Mouse (Mus musculus) heart, adult 2 months (tissue): ENCODE measurements around the gene Tnfrsf9. TPM values are rescaled to one million over a fixed set of nuclear protein-coding genes. Genes with fewer than 3 reads are reported as not detected.
"Not testable (repeated sequence)": the region's sequence is repeated elsewhere in the genome, so short reads cannot be mapped to it uniquely, and the experiment has no call there.

Experiments used
- DNase-seq, 2 experiments: peaks; one replicate each; pipeline ENCODE4 v3.0.0; 2021
- H3K27ac ChIP-seq: fragments of 200-600 bp; 2 replicates; pipeline ENCODE4 v1.8.1; 2022
- H3K27me3 ChIP-seq: fragments of 200-500 bp; 2 replicates; pipeline ENCODE4 v1.6.1; 2012; ENCODE audit warnings: mild to moderate bottlenecking, low read length, inconsistent platforms, mixed read lengths; ENCODE audit not compliant: control insufficient read depth, insufficient read depth
- H3K36me3 ChIP-seq: fragments of 200-500 bp; 2 replicates; pipeline ENCODE4 v1.6.1; 2012; ENCODE audit warnings: low read length, inconsistent platforms; ENCODE audit not compliant: control insufficient read depth, insufficient read depth
- H3K4me1 ChIP-seq: fragments of 200-500 bp; 2 replicates; pipeline ENCODE4 v1.6.1; 2011; ENCODE audit warnings: low read length; ENCODE audit not compliant: control insufficient read depth, insufficient read depth
- H3K4me3 ChIP-seq: fragments of 200-600 bp; 2 replicates; pipeline ENCODE4 v1.8.1; 2022
- H3K79me2 ChIP-seq: fragments of 200-500 bp; replicated peaks from 2 replicates; pipeline ENCODE4 v1.6.1; 2012; ENCODE audit warnings: mild to moderate bottlenecking, inconsistent platforms, low read length, moderate library complexity, mixed read lengths; ENCODE audit not compliant: control insufficient read depth, insufficient read depth
- H3K9ac ChIP-seq: fragments of 200-500 bp; 2 replicates; pipeline ENCODE4 v1.6.1; 2012; ENCODE audit warnings: low read depth, mild to moderate bottlenecking, control low read depth, inconsistent platforms, low read length, mixed read lengths
- CTCF ChIP-seq: fragments of 200-600 bp; IDR thresholded peaks from 2 replicates; pipeline ENCODE4 v1.8.1; 2022; ENCODE audit warnings: antibody characterized with exemption, mild to moderate bottlenecking, moderate library complexity
- EP300 ChIP-seq: fragments of 200-500 bp; IDR thresholded peaks from 2 replicates; pipeline ENCODE4 v1.6.1; 2011; ENCODE audit warnings: low read depth, low read length, control low read depth; ENCODE audit not compliant: insufficient read depth
- POLR2A ChIP-seq: fragments of 200-500 bp; IDR thresholded peaks from 2 replicates; pipeline ENCODE4 v1.6.1; 2011; ENCODE audit warnings: mild to moderate bottlenecking, low read depth, low read length, control low read depth; ENCODE audit not compliant: insufficient read depth
- WGBS: fragments of 180-500 bp; shearing (Covaris S2); methylation state at CpG from one replicate; pipeline ENCODE4 v1.1.7; 2018; 5-methylcytosine and 5-hydroxymethylcytosine counted together
- intact Hi-C: fragments of 180-260 bp; cut with DNase I; formaldehyde crosslinking; loops from one replicate; pipeline ENCODE4 v1.15.1; 2025
- polyA plus RNA-seq: library from polyadenylated mRNA; depleted of rRNA; stranded (reverse); fragments of >200 nt; gene quantifications from 2 replicates; pipeline ENCODE4 v1.2.3, GENCODE M21; 2012
- total RNA-seq, 2 experiments: library from RNA; stranded (reverse); gene quantifications; 2 replicates each; pipeline ENCODE4 v1.2.3; 2021

The Tnfrsf9 gene
- total and polyA plus RNA-seq, 3 experiments = 0.12 to 0.18 (median 0.14) TPM

- Histone ChIP-seq H3K36me3 (peaks cover 7% of the 10 kb centered on the region), H3K27ac (no peak overlapping the region), H3K27me3 (no peaks in the 10 kb centered on the region), H3K9ac (no peak overlapping the region), H3K4me1 (peaks cover 15% of the 10 kb centered on the region), H3K79me2 (no peaks in the 10 kb centered on the region), H3K4me3 (no peak overlapping the region)
- WGBS = 39% methylated on average over 17 of the region's 17 CpGs
- no peak for DNase-seq
- intact Hi-C loops = no loop called here
- TF ChIP-seq CTCF (no peak), EP300 (0 out of 2 replicates have a peak, but pooled peaks have one; percentile 11)
Observed at GRCm38 (mm10) chr4:150869276-150870197, 44.8 kb upstream of the Tnfrsf9 start.

GRCm38 (mm10) chr4:150870963-150871391 is 43.4 kb upstream of the Tnfrsf9 start:
- WGBS = 86% methylated on average over 13 of the region's 13 CpGs
- H3K36me3 ChIP-seq = peaks cover 2% of the 10 kb centered on the region; the same call in 1 of the 2 replicates
- no peak overlapping the region for H3K4me3 ChIP-seq
- TF ChIP-seq CTCF (no peak), POLR2A (no peak), EP300 (no peak)
- H3K27me3 ChIP-seq = no peaks in the 10 kb centered on the region
- H3K27ac ChIP-seq = peak overlapping the region; percentile 27; the same call in 1 of the 2 replicates
- H3K79me2 ChIP-seq = no peaks in the 10 kb centered on the region
- H3K9ac ChIP-seq = no peak overlapping the region
- intact Hi-C loops = no loop called here
- H3K4me1 ChIP-seq = peaks cover 15% of the 10 kb centered on the region
- no peak for DNase-seq

- intact Hi-C loops = no loop called here
- peak overlapping the region; percentile 33 for H3K27ac ChIP-seq
Observed at GRCm38 (mm10) chr4:150871392-150872138, 42.8 kb upstream of the Tnfrsf9 start.

GRCm38 (mm10) chr4:150872139-150872651 is 42.2 kb upstream of the Tnfrsf9 start:
- peak overlapping the region; percentile 33 for H3K27ac ChIP-seq
- intact Hi-C loops = no loop called here
- H3K9ac ChIP-seq = no peak overlapping the region
- peaks cover 2% of the 10 kb centered on the region; the same call in 1 of the 2 replicates for H3K36me3 ChIP-seq
- 70% methylated on average over 9 of the region's 9 CpGs for WGBS
- no peak overlapping the region for H3K4me3 ChIP-seq
- peaks cover 15% of the 10 kb centered on the region for H3K4me1 ChIP-seq
- TF ChIP-seq POLR2A = no peak
- no peak for TF ChIP-seq EP300
- TF ChIP-seq CTCF = no peak
- DNase-seq = peak in 1 of 2 experiments; percentile 40
- no peaks in the 10 kb centered on the region for H3K27me3 ChIP-seq
- no peaks in the 10 kb centered on the region for H3K79me2 ChIP-seq

More at GRCm38 (mm10) chr4:150871392-150872138, 42.8 kb upstream of the Tnfrsf9 start:
- TF ChIP-seq EP300 (peak; percentile 57; the same call in 1 of the 2 replicates), POLR2A (no peak)
- Histone ChIP-seq H3K36me3 (peaks cover 2% of the 10 kb centered on the region; the same call in 1 of the 2 replicates), H3K27me3 (no peaks in the 10 kb centered on the region), H3K4me1 (peaks cover 15% of the 10 kb centered on the region), H3K4me3 (no peak overlapping the region), H3K79me2 (no peaks in the 10 kb centered on the region), H3K9ac (no peak overlapping the region)
- peak; percentile 59 to 69 for DNase-seq
- 47% methylated on average over 10 of the region's 10 CpGs for WGBS

- Histone ChIP-seq H3K27ac (no peak overlapping the region), H3K36me3 (peaks cover 2% of the 10 kb centered on the region; the same call in 1 of the 2 replicates), H3K9ac (no peak overlapping the region), H3K4me3 (no peak overlapping the region), H3K27me3 (no peaks in the 10 kb centered on the region), H3K79me2 (no peaks in the 10 kb centered on the region), H3K4me1 (peaks cover 15% of the 10 kb centered on the region)
- TF ChIP-seq EP300 = no peak
- TF ChIP-seq POLR2A = no peak
- TF ChIP-seq CTCF = no peak
- no peak for DNase-seq
- intact Hi-C loops = no loop called here
- WGBS = 84% methylated on average over 8 of the region's 8 CpGs
Observed at GRCm38 (mm10) chr4:150872681-150873080, 41.7 kb upstream of the Tnfrsf9 start.

GRCm38 (mm10) chr4:150874416-150874815 is 39.9 kb upstream of the Tnfrsf9 start:
- intact Hi-C loops, H3K27me3 ChIP-seq, H3K4me3 ChIP-seq, DNase-seq, H3K79me2 ChIP-seq, H3K9ac ChIP-seq, H3K36me3 ChIP-seq, H3K27ac ChIP-seq: not testable (repeated sequence)
- 52% methylated on average over 4 of the region's 4 CpGs for WGBS
- peaks cover 13% of the 10 kb centered on the region for H3K4me1 ChIP-seq
